Mouse (Mus musculus): Measurements from ENCODE around the gene P2ry1. TPM values are rescaled to one million over a fixed set of nuclear protein-coding genes. Genes with fewer than 3 reads are reported as not detected.

P2ry1 gene
- total RNA-seq (2012; rRNA removed) (7.8 and 9.1 TPM in 2 replicates), polyA plus RNA-seq (2012; ENCODE audit: insufficient read depth in 1 of 2, insufficient read length in 2 of 2, low read depth in 1 of 2, low replicate concordance in 2 of 2, missing spikeins in 1 of 2) (1 to 10 TPM in 1 of 2 experiments, not detected in 1; 9.2 TPM)

GRCm38 (mm10) chr3:61002587-61003501 lies at the start of gene P2ry1:
Gene P2ry1 (plus strand): TSS chr3:61002795.
- TF ChIP-seq UBTF (IDR thresholded peaks at IDR 0.05; ENCODE audit: borderline replicate concordance, insufficient read depth, low read depth, low read length) (peak; percentile 56; the same call in 1 of the 2 replicates), NRF1 (IDR thresholded peaks at IDR 0.05; ENCODE audit: insufficient read depth, low read depth, low read length, poor library complexity, severe bottlenecking) (peak; percentile 35; the same call in 1 of the 2 replicates), NELFE (IDR thresholded peaks at IDR 0.05; ENCODE audit: low read depth, low read length) (peak; percentile 67), TBP (IDR thresholded peaks at IDR 0.05; ENCODE audit: low read depth, low read length) (peak; percentile 61; the same call in 1 of the 2 replicates), TCF12 (IDR thresholded peaks at IDR 0.05; ENCODE audit: low read depth, low read length) (0 out of 2 replicates have a peak, but pooled peaks have one; percentile 36), MAX (IDR thresholded peaks at IDR 0.05; ENCODE audit: low read length) (peak; percentile 32; the same call in 1 of the 2 replicates), GATA1 (IDR thresholded peaks at IDR 0.05; ENCODE audit: low read depth, low read length) (no peak), ZMIZ1 (IDR thresholded peaks at IDR 0.05; ENCODE audit: low read depth, low read length) (peak; percentile 94), MAZ (IDR thresholded peaks at IDR 0.05; ENCODE audit: low read depth, low read length) (peak; percentile 63; the same call in 1 of the 2 replicates), HCFC1 (IDR thresholded peaks at IDR 0.05; ENCODE audit: low read depth, low read length) (peak; percentile 23), CTCF (IDR thresholded peaks at IDR 0.05 in 2 of 3, conservative IDR thresholded peaks at IDR 0.05 in 1 of 3; ENCODE audit: control insufficient read depth in 1 of 3, insufficient read depth in 1 of 3, low read depth in 2 of 3, low read length in 3 of 3, poor library complexity in 1 of 3, severe bottlenecking in 1 of 3) (0 out of 6 replicates have a peak, but pooled peaks of 1 of the 3 experiments have one; percentile 4), RCOR1 (IDR thresholded peaks at IDR 0.05; ENCODE audit: low read depth, low read length) (no peak), POLR2A (IDR thresholded peaks at IDR 0.05; ENCODE audit: control insufficient read depth in 1 of 2, insufficient read depth in 1 of 2, low read depth in 1 of 2, low read length in 2 of 2, poor library complexity in 1 of 2) (peak; percentile 60 to 81), MYB (IDR thresholded peaks at IDR 0.05; ENCODE audit: low read depth, low read length) (no peak), POLR2AphosphoS2 (IDR thresholded peaks at IDR 0.05; ENCODE audit: low read length) (peak; percentile 73), BHLHE40 (IDR thresholded peaks at IDR 0.05; ENCODE audit: borderline replicate concordance, low read depth, low read length) (0 out of 2 replicates have a peak, but pooled peaks have one; percentile 29), TAL1 (IDR thresholded peaks at IDR 0.05; ENCODE audit: low read length) (no peak), EP300 (IDR thresholded peaks at IDR 0.05; ENCODE audit: low read depth in 1 of 2, low read length in 2 of 2) (peak in 1 of 2 experiments; percentile 25; a peak in 1 of 4 replicates), MXI1 (IDR thresholded peaks at IDR 0.05; ENCODE audit: low read depth, low read length) (peak; percentile 10)
- Histone ChIP-seq H3K4me1 (ENCODE audit: control insufficient read depth in 1 of 2, insufficient read depth in 2 of 2, low read length in 2 of 2) (peaks cover 21 to 23% of the 10 kb centered on the region in 2 experiments), H3K36me3 (ENCODE audit: control insufficient read depth in 1 of 2, insufficient read depth in 2 of 2, low read length in 2 of 2) (peaks cover 0 to 44% of the 10 kb centered on the region in 2 experiments; a peak in 2 of 4 replicates), H3K9ac (ENCODE audit: control insufficient read depth, low read depth, low read length, poor library complexity, severe bottlenecking) (peak within 1 kb of the TSS; percentile 87), H3K27me3 (ENCODE audit: control insufficient read depth in 1 of 2, insufficient read depth in 2 of 2, low read length in 2 of 2) (no peaks in the 10 kb centered on the region), H3K79me2 (ENCODE audit: control insufficient read depth, insufficient read depth, low read length, poor library complexity) (peaks cover 25% of the 10 kb centered on the region), H3K4me3 (ENCODE audit: control insufficient read depth in 1 of 2, insufficient read depth in 1 of 2, low read depth in 2 of 2, low read length in 2 of 2) (peak within 1 kb of the TSS; percentile 79 to 99), H3K9me3 (replicated peaks; ENCODE audit: insufficient read depth, low read length) (no peaks in the 10 kb centered on the region), H3K27ac (ENCODE audit: control insufficient read depth, low read depth, low read length) (peak within 1 kb of the TSS; percentile 56)
- peak; percentile 94 for DNase-seq (ENCODE audit: low read depth, low spot score)

Measured in MEL (cell line).